Mouse (Mus musculus): Measurements from ENCODE around the gene Jph4.

GRCm38 (mm10) chr14:55152951-55153481 lies 36.3 kb upstream of the Jph4 start:
- TF ChIP-seq POLR2A (IDR thresholded peaks at IDR 0.05; ENCODE audit: low read depth, low read length), result no peak
- TF ChIP-seq CTCF (IDR thresholded peaks at IDR 0.05; ENCODE audit: extremely low read depth, insufficient read depth, insufficient read length, insufficient replicate concordance), result no peak

All from spleen, adult 2 months (tissue).